Mouse (Mus musculus) myocyte (in vitro differentiated cells): Measurements from ENCODE around the gene Strn4.

Experiments used
- E2F4 ChIP-seq: IDR thresholded peaks from one replicate; pipeline ENCODE4 v1.6.1; 2011; ENCODE audit warnings: mild to moderate bottlenecking, control low read depth, moderate library complexity; ENCODE audit not compliant: insufficient read depth
- MAX ChIP-seq: IDR thresholded peaks from one replicate; pipeline ENCODE4 v1.6.1; 2011; ENCODE audit warnings: low read depth, mild to moderate bottlenecking, control low read depth
- MYOD1 ChIP-seq, 3 experiments: IDR thresholded peaks; one replicate each; pipeline ENCODE4 v1.6.1; 2011; ENCODE audit warnings: control low read depth in 2 of 3, low read depth in 2 of 3, mild to moderate bottlenecking in 2 of 3, moderate library complexity in 1 of 3; ENCODE audit not compliant: insufficient read length in 2 of 3, control insufficient read depth in 1 of 3
- MYOG ChIP-seq, 3 experiments: IDR thresholded peaks; one replicate each; pipeline ENCODE4 v1.6.1; 2011; ENCODE audit warnings: control low read depth in 2 of 3, low read depth in 2 of 3, mild to moderate bottlenecking in 2 of 3; ENCODE audit not compliant: insufficient read length in 2 of 3, control insufficient read depth in 1 of 3, insufficient read depth in 1 of 3
- POLR2A ChIP-seq: IDR thresholded peaks from one replicate; pipeline ENCODE4 v1.6.1; 2011; ENCODE audit warnings: low read depth, mild to moderate bottlenecking, control low read depth, moderate library complexity; ENCODE audit not compliant: insufficient read length
- POLR2AphosphoS2 ChIP-seq: IDR thresholded peaks from one replicate; pipeline ENCODE4 v1.6.1; 2011; ENCODE audit warnings: low read depth, control low read depth; ENCODE audit not compliant: insufficient read length
- REST ChIP-seq: IDR thresholded peaks from one replicate; pipeline ENCODE4 v1.6.1; 2011; ENCODE audit warnings: mild to moderate bottlenecking, control low read depth, moderate library complexity; ENCODE audit not compliant: insufficient read depth, insufficient read length
- TCF12 ChIP-seq: IDR thresholded peaks from one replicate; pipeline ENCODE4 v1.6.1; 2011; ENCODE audit warnings: mild to moderate bottlenecking, control low read depth; ENCODE audit not compliant: poor library complexity, insufficient read depth, severe bottlenecking
- TCF3 ChIP-seq: IDR thresholded peaks from one replicate; pipeline ENCODE4 v1.6.1; 2011; ENCODE audit warnings: low read depth, control low read depth; ENCODE audit not compliant: insufficient read length
- USF1 ChIP-seq: IDR thresholded peaks from one replicate; pipeline ENCODE4 v1.6.1; 2011; ENCODE audit warnings: low read depth, mild to moderate bottlenecking, control low read depth, moderate library complexity

GRCm38 (mm10) chr7:16877717-16878116 is 62.0 kb downstream of the Strn4 start:
- no peak for TF ChIP-seq USF1
- TF ChIP-seq TCF12, result no peak
- TF ChIP-seq MAX, result no peak
- TF ChIP-seq POLR2A, result no peak
- TF ChIP-seq MYOD1 (IDR thresholded peaks at IDR 0.05; ENCODE audit: control insufficient read depth in 1 of 3, insufficient read length in 2 of 3, low read depth in 2 of 3), result no peak
- no peak for TF ChIP-seq REST
- TF ChIP-seq E2F4, result no peak
- no peak for TF ChIP-seq MYOG (IDR thresholded peaks at IDR 0.05; ENCODE audit: control insufficient read depth in 1 of 3, insufficient read depth in 1 of 3, insufficient read length in 2 of 3, low read depth in 2 of 3)
- no peak for TF ChIP-seq TCF3
- TF ChIP-seq POLR2AphosphoS2, result no peak
